Mouse (Mus musculus): Measurements from ENCODE around the gene Kcnd2. TPM values are rescaled to one million over a fixed set of nuclear protein-coding genes. Genes with fewer than 3 reads are reported as not detected.
"Not testable (repeated sequence)": the region's sequence is repeated elsewhere in the genome, so short reads cannot be mapped to it uniquely, and the experiment has no call there.

Gene Kcnd2
- polyA plus RNA-seq (2012; rRNA removed), result 0.06 and 0.19 TPM in 2 replicates

DNA sequence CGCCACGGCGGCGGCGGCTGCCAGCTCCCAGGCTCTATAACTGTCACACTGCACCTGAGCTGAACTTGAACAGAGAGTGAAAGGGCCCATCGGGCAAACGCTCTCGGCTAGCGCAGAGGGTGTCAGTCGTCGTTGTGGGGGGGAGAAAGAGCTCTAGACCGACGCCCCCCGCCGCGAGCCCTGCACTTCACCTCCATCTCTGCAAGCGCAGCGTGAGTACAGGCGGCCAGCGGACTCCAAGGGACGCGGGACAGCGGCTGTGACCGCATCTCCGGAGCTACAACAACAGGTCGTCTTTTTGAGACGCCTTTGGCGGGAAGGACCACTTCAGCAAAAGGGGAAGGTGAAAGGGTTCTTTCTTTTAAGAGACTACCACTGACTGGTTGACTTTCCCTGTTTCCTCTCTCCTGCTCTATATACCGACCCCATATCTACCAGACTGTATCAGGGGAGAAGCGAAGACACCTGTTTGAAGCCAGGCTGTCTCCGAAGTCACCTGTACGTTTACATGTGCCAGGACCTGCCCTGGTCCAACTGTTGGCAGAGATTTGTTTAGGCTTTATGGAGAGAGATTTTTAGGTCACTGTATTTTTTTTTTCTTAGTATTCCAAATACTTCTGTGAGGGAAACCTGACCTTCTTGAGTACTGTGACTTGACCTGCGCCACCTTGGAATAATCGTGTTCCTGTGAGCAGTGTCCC is at the start of gene Kcnd2:
Gene Kcnd2, plus strand, starts transcription at position 13 of the 701 bp plus-strand sequence.
- no peak for DNase-seq (ENCODE audit: low read depth)

DNA sequence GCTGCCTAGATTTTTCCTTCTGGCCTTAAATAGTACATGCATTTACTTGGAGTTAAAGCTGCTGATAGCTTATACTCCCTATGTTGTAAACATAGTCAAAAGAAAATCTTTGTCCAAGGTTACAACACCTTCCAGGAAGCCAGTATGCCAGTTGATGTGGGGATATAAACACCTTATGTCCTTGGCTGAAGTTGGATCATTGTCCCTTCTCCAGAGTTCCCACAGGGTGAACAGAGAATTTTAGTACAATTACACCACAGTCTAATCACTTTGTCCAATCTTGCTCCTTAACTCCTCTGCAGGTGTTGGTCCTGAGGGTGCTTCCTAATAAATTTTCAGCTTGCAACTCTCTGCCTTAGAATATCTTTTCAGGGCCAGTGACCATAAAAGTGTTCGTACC is 48.7 kb upstream of the Kcnd2 start:
- peak; percentile 88 for DNase-seq (ENCODE audit: low read depth)

DNA sequence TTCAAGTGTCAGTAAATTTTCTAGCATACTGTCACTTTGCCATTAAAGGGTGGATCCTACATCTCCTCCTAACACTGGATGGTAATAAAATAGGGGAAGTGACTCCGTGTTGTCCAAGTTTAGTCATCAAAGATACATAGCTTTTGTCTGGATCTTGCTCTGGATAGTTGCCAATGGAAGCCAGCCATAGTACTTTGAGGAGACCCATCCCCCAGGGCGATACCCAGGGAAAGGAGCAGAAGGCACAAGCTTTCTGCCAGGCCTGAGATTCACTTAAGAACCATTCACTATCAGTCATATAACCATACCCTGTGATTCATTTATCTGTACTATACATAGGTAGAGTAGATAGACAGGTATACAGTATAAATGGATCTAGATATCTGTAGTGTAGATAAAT is 20.0 kb upstream of the Kcnd2 start:
- DNase-seq (ENCODE audit: low read depth), result no peak

DNA sequence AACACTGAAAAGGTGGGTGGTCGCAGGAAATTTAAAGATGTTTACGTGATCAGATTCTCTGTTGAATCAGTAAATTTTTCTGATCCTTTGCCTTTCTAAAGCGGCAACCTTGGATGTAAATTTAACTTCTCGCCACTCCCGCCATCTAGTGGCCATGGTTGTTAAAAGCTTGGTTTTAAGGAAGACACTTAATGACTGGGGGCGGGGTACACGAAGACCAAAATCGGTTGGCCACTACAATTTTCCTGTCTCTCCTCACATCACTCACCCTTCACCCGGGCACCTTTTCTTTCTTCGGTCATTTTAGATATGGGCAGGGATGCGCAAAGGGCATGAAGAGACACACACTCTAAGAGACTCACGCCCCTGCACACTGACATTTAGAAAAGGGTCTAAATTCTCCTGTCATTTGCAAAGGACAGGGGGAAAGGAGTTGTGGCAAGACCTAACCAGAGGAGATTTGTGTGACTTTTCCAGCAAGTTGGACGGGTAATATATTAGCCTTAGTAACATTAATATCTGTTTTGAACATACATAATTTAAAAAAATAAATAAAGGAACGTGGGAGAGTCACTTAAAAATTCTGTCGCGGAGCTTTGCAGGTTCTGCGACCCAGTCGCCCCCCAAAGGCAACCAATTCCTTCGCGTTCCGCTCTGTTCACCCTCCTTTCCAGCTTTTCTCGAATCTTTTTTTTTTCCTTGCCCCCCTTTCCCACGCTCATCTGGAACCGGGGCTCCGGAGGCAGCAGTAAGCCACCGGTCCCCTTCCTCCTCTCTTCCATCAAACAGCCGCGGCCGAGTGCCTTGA is 1.2 kb upstream of the Kcnd2 start:
- no peak for DNase-seq (ENCODE audit: low read depth)

DNA sequence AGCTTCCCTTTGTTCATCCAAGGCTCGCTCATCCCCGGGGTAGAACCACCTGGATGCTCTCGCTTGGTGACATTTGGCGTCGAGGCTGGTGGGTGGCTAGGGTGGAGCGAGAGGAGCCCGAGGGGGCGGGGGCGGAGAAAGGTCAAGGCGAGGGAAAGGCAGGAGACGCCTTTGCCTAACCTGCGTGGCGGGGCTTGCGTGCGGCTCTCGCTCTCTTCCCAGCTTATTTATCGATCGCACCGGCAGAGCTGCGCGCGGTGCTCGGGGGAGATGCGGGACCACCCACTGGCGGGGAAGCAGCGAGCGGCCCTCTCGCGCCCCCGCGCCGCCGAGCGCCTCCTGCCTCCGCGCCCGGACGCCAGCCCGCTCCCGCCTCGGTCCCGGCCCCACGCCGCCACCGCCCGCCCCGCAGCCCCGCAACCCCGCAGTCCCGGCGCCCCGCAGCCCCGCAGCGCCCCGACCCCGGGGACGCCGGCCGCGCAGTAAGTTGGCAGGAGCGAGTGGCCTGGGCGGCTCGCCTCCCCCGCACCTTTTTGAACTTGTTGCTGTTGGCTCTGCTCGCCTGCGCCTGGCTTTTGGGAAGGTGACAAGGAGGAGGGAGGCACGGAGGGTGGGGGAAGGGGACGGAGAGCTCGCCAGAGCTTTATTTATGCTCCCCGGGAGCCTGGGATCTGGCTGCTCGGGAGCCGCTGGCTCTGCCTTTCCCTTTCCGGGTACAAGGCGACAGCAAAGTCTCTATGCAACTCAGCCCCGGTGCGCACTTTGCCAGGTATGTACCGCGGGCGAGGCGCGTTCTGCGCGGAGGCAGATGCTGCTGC is 421 bp upstream of the Kcnd2 start:
- peak; percentile 28 for DNase-seq (ENCODE audit: low read depth)

DNA sequence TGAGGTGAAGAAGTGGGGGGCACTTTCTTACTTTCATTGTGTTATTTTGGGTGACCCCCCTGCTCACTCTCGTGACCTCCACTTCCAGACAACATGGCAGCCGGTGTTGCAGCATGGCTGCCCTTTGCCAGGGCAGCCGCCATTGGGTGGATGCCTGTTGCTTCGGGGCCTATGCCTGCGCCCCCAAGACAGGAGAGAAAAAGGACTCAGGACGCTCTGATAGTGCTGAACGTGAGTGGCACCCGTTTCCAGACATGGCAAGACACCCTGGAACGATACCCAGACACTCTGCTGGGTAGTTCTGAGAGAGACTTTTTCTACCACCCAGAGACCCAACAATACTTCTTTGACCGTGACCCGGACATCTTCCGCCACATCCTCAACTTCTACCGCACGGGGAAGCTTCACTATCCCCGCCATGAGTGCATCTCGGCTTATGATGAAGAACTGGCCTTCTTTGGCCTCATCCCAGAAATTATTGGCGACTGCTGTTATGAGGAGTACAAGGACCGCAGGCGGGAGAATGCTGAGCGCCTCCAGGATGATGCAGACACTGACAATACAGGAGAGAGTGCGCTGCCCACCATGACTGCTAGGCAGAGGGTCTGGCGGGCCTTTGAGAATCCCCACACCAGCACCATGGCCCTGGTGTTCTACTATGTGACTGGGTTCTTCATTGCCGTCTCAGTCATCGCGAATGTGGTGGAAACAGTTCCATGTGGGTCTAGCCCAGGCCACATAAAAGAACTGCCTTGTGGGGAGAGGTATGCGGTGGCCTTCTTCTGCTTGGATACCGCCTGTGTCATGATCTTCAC is 1.1 kb downstream of the Kcnd2 start:
- DNase-seq (ENCODE audit: low read depth), result no peak

DNA sequence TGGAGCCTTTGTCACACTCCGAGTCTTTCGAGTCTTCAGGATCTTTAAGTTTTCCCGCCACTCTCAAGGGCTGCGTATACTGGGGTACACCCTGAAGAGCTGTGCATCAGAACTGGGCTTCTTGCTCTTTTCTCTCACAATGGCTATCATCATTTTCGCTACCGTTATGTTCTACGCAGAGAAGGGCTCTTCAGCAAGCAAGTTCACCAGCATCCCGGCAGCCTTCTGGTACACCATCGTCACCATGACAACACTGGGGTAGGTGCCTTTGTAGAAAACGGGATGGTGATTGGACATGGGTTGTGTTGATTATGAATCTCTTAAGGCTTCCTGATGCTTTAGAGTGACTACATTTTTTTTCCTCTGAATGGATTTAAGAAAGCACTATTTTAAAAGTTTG is 1.9 kb downstream of the Kcnd2 start:
- DNase-seq (ENCODE audit: low read depth), result no peak

DNA sequence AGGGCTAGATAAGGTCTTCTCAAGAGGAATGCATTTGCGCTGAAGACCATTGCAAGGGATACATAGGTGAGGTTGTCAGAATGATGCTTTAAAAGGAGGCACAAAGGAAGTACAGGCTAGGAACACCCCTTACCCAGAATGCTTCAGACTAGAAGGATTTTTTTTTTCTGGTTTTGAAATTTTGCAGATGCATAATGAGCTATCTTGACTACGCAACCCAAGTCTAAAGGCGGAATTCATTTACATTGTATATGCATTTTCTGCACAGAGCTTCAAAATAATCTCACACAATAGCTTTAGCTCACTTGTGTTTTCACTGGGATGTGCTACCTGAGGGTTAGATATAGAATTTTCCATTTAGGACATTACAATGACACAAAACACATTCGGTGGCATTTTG is 10.8 kb downstream of the Kcnd2 start:
- DNase-seq (ENCODE audit: low read depth), result no peak

DNA sequence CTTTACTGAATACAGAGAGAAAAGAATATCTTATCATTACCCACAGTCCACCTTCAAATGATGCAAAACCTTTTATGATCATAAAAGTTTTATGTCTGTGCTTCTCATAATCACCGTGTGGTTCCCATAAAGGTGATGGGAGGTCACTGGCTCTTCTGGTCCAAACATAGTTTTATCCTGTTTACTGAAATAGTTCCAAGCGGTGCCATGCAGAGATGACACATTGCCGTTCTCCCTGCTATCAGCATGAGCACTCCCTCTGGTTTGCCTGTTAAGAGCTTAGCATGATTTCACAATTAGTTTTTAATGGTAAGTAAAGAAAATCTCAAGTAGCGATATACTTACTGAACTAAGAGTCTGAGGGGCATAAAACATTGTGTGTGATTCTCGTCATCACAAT is 43.7 kb downstream of the Kcnd2 start:
- DNase-seq (ENCODE audit: low read depth), result no peak

DNA sequence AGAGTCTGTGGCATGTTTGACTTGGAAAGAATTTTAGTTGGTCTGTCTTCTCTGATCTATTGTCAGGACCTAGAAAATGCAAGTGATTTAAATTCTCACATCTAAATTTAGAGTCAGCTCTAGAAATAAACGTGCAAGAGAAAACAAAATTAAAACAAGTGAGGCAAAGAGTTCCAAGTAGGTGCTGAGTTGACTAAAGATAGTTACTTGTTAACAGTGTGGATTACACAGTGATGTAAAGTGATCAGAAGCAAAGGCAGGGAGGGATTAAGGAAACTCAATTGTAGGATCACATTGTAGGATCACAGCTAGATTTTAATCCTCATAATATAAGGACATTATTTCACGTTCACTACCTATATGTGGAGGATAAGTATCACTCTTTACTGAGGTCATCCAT is 52.6 kb downstream of the Kcnd2 start:
- DNase-seq (ENCODE audit: low read depth), result no peak

DNA sequence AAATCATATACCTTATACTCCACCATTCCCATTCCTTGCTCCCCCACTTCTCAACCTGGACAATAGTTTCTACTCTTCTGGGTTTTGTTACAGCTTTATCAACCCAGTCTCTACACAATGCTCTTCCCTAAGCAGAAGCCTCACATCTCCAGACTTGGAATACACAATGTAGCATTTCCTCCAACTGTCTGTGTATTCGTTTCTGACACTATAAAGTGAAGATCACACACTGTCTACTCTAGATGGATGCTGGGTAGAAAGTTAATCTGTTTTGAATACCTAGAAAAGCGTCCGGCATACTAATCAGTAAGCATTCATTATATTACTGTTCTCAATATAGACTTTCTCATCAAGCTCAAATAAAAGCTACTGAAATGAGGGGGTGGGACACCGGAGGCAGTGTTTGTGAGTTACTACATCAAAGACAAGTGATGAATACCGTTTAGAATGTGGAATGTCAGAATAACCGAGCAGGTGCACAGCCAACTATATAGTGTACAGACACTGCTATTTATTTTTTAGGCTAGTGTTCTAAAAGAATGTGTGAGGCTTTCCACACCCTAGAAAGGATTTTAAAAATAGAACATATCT is 62.1 kb downstream of the Kcnd2 start:
- no peak for DNase-seq (ENCODE audit: low read depth)

DNA sequence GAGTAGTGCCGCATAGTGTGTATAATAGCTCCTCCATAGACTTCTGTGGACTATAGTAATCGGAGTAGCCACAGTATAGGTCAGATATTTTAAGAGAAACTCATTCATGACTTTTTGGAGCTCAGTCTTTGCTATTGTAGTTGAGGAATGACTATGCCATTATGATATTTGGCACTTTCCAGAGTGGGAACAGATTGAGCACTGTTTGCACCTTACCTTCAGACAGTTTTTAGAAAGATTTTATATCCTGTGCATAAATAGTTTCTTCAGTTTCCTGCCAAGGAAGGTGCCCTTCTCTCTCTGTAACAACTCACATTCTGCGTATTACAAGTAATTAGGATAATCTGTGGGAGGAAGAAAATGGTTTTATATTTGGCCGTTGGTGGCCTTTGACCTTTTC is 89.6 kb downstream of the Kcnd2 start:
- no peak for DNase-seq (ENCODE audit: low read depth)

DNA sequence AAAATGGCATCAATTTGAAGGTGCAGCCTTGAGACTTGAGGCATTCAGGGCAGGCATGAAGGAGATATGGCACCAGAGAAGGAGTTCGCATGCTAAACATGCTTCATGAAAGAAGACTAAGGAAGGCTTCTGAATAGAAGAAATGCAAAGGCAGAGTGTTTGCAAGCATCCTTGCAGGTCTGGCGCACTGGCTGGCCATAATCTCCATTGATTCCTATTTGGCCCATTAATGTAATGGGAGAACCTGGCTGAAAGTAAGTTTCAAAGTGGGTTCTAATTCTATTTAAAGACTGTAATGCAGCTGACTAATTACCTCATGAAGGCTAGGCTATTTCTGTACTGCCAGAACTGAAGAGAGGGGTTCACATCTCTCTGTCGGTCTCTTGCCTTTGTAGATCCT is 94.9 kb downstream of the Kcnd2 start:
- DNase-seq (ENCODE audit: low read depth), result no peak

DNA sequence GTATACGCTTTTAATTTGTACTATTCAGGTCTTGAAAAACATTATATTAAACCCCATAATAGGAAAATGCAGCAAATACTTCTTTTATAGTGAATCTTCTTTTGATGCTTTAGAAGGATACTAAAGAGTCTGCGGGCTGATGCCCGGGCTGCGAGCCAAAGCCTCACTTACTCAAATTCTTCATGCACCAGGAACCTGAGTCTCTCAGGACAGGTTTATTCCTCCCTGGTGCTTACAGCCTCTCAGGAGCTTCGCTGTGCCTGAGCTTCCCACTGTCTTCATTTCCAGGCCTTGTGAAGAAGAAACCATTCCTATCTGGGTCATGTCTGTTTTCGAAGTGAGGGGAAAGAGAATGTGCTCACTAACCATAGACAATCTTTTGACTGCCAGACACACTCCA is 106.1 kb downstream of the Kcnd2 start:
- DNase-seq (ENCODE audit: low read depth), result no peak

DNA sequence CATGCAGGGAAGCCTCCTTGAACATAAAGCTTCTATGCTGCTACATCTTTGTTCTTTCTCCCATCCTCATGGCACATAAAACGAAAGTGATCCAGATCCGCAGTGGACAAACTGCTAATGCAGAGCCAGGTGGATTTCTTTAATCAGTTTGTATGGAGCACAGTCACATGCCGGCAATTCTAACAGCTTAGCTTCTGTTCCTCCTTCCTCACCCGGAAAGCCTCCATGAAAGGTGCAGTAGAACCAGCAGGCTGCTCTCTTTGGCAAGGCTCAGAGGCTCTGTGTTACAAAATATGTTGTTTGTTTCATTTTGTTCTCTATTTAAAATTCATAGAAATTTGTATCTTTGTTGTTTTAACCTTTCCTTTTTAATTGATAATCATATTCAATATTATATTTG is 106.9 kb downstream of the Kcnd2 start:
- no peak for DNase-seq (ENCODE audit: low read depth)

DNA sequence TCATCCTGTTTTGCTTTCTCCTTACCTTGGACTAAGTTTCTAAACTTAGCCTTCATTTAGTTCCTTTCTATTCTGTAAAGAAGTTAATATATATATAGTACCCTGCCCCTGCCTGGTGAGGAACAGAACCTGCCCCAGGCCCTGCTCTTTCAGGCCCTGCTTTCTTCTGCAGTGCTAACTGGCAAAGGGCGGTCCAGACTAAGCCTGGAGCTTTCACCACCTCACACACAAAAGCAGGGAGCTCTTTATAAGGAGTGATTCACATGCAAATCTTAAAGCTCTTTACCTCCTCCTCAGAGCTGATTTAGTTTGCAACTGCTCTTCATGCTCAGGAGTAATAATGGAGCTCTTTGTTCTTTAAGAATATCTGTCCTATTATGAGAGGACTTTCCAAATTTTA is 109.9 kb downstream of the Kcnd2 start:
- no peak for DNase-seq (ENCODE audit: low read depth)

DNA sequence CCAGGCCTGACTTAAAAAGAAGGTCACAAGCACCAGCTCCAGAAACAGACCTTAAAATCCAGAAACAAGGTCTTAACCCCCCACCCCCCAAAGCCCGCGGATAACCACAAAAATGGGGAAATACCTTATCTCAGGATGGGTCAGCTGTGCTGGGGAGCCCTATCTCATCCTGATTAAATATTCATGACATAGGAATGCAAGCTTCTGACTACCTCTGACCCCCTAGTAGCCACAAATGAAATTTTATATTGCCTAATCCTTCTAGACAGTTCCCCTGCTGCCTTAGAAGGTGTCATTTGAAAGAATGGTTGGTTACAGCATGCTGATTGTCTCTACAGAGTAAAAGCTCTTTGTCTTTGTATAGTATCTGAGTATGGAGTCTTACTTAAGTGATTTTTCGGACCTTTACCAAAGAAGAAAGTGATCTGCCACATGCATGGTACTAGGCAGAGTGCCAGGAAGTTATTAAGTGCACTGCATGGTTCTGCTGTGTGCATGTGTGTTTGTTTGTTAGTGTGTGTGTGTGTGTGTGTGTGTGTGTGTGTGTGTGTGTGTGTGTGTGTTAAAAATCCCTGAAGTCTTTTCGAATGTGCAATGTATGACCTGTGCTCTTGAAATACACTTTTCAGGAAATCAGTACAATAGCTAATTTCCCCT is 111.9 kb downstream of the Kcnd2 start:
- DNase-seq (ENCODE audit: low read depth), result no peak

DNA sequence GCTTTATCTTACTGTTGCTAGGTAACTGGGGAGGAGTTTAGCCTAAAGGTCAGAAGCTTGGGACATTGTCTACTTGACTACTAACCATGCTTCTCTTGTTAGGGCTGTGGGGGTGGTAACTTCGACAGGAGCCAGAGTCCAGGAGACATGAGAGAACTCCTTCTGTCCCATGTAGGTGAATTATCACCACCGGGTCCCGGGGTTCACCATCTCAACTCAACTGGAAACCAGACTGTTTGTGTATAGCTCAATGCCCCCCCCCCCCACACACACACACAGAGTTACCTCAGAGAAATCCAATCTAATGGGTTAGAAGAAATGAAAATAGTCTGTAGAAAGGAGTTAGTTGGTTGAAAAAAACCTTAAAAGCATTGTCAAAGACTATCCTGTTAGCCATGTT is 170.0 kb downstream of the Kcnd2 start:
- DNase-seq (ENCODE audit: low read depth), result not testable (repeated sequence)

DNA sequence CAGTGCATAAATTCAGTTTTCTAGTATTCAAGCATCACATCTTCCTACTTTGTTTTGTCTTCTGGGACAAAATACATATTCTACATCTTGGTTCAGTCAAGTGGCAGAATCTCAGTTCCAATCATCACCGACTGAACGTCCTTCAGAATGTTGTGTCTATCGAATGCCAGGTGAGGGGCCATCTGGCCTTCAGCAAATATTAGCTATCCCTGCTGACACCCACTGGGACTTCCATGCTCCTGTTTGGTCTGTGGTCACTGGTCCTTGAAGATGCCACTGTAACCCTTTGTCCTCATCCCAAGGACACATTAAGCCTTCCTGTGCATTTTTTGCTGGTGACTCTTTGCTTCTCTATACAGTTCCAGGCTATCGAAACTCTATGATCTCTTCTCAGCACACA is 176.5 kb downstream of the Kcnd2 start:
- no peak for DNase-seq (ENCODE audit: low read depth)

DNA sequence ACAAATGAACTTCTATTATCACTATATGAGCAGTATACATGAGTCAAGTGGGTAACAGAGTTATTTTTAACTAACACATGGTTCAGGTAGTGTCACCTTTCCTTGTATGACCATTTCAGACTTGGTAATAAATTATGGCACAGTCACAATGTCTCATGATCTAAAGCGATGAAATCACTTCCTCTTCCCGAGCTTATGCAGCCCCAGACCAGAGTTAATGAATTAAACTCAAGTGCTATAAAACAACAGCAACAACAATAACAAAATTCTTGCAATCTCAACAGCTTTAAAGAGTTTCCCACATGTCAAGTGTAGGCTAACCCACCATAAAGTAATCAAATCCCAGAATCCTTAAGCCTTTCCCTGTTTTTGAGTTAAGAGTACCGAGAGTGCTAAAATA is 198.4 kb downstream of the Kcnd2 start:
- no peak for DNase-seq (ENCODE audit: low read depth)

DNA sequence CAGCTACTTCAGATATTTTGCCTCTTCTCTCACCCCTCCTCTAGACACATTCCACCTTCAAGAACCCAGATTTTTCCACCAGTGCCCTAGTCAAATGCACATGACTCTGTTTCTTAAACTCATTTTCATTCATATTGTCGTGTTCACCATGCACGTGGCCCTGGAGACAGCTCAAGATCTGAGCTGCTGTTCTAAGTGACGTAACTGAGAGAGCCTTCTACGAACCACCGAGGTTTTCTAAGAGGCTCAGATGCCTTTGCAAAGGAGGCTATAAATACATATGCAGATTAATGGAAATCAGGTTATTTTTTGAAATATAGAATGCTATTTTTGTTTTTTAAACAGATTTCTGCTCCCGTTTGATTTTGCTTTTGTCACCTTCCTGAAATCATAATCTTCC is 202.9 kb downstream of the Kcnd2 start:
- no peak for DNase-seq (ENCODE audit: low read depth)

Data from gonadal fat pad, adult 2 months (tissue).